Mouse (Mus musculus) macrophage (primary cell): ENCODE results near the gene Olfr718-ps1. TPM values are rescaled to one million over a fixed set of nuclear protein-coding genes. Genes with fewer than 3 reads are reported as not detected.
"Not testable (repeated sequence)": the region's sequence is repeated elsewhere in the genome, so short reads cannot be mapped to it uniquely, and the experiment has no call there.

Source experiments
- H3K27ac ChIP-seq: fragments of 350-480 bp; formaldehyde crosslinking; 2 replicates; pipeline ENCODE4 v1.9.0; 2021
- H3K36me3 ChIP-seq: fragments of 350-480 bp; formaldehyde crosslinking; 2 replicates; pipeline ENCODE4 v1.9.0; 2021; ENCODE audit errors: inconsistent target
- H3K4me3 ChIP-seq: fragments of 350-480 bp; formaldehyde crosslinking; 2 replicates; pipeline ENCODE4 v1.9.0; 2021; ENCODE audit errors: inconsistent target
- H3K79me2 ChIP-seq: fragments of 350-480 bp; formaldehyde crosslinking; 2 replicates; pipeline ENCODE4 v1.9.0; 2021; ENCODE audit errors: inconsistent target
- WGBS: methylation state at CpG from one replicate; pipeline ENCODE4 v1.1.7; 2026; ENCODE audit warnings: inconsistent platforms; ENCODE audit not compliant: missing documents; 5-methylcytosine and 5-hydroxymethylcytosine counted together
- polyA plus RNA-seq: library from polyadenylated mRNA; stranded (reverse); fragments of 250-400 nt; gene quantifications from 3 replicates; pipeline ENCODE4 v1.2.4, GENCODE M21; 2018; ENCODE audit warnings: inconsistent platforms

Gene Olfr718-ps1
- polyA plus RNA-seq, 1 experiment from 2014 or later = not detected

DNA sequence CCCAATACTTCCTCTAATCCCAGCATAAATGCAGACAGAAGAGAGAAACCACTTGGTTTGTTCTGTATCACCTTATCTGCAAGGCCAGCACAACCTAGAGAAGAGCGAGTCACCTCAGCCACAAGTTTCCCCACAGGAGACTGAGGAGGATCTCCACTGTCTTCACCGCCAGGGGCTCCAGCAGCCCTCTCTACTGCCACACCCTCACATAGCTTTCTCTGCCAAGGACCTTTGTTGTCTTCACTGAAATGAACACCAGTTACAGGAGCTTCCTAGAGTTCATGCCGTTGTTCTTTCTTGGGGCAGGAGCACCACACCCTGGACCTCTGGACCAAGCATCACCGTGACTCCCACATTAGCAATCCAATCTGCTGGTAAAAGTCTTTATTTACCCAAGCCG lies 1.3 kb upstream of the Olfr718-ps1 start:
- no peak overlapping the region for H3K4me3 ChIP-seq
- H3K36me3 ChIP-seq = no peaks in the 10 kb centered on the region
- H3K27ac ChIP-seq = no peak overlapping the region
- WGBS = 93% methylated on average over 5 of the region's 5 CpGs
- H3K79me2 ChIP-seq = no peaks in the 10 kb centered on the region

- Histone ChIP-seq H3K4me3 (no peak overlapping the region), H3K27ac (no peak overlapping the region), H3K79me2 (no peaks in the 10 kb centered on the region), H3K36me3 (no peaks in the 10 kb centered on the region)
- 90% methylated on average over 13 of the region's 13 CpGs for WGBS
These were observed 9.8 kb downstream of the Olfr718-ps1 start for GRCm38 (mm10) chr5:143137580-143137979.

DNA sequence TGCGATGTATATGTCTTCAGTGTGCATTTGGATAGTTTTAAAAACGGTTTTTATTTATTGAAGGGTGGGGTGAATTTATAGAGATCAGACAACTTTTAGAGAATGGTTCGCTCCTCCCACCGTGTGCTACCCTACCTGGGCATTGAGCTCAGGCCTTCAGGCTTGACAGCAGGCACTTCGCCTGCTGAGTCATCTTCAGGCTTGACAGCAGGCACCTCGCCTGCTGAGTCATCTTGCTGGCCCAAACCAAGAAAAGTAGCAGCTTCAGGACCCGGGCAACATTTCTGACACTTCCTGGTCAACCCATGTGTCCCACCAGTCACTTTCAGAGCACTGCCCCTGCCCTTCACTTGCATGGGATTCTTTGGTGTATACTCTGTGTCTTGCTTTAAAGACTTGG lies 12.3 kb downstream of the Olfr718-ps1 start:
- 72% methylated on average over 7 of the region's 7 CpGs for WGBS
- no peak overlapping the region for H3K4me3 ChIP-seq
- no peak overlapping the region for H3K27ac ChIP-seq
- no peaks in the 10 kb centered on the region for H3K36me3 ChIP-seq
- H3K79me2 ChIP-seq = no peaks in the 10 kb centered on the region

DNA sequence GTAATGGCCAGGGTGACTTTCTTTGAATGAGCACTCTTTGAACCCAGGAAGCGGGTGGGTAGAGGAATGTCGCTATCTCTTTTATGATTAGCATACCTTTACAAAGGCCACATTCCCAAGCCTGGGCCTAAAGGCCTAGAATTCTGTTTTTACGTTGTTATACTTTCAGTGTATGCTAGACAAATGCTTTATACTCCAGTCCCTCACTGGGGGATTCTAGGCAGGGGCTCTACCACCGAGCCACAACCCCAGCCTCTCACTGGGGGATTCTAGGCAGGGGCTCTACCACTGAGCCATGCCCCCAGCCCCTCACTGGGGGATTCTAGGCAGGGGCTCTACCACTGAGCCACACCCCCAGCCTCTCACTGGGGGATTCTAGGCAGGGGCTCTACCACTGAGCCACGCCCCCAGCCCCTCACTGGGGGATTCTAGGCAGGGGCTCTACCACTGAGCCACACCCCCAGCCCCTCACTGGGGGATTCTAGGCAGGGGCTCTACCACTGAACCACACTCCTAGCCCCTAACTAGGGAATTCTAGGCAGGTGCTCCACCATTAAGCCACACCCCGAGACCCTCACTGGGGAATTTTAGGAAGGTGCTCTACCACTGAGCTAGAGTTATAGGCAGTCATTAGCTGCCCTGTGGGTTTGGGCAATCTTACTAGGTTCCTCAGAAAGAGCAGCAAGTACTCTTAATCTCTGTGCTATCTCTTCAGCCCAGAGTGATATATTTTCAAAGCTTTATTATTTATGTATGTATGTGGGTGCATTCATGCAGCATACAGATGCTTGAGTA lies 13.0 kb downstream of the Olfr718-ps1 start:
- not testable (repeated sequence) for H3K36me3 ChIP-seq, H3K4me3 ChIP-seq, H3K79me2 ChIP-seq, H3K27ac ChIP-seq
- WGBS = 91% methylated on average over 3 of the region's 6 CpGs

- H3K4me3 ChIP-seq = no peak overlapping the region
- no peak overlapping the region for H3K27ac ChIP-seq
- H3K79me2 ChIP-seq = no peaks in the 10 kb centered on the region
- no peaks in the 10 kb centered on the region for H3K36me3 ChIP-seq
- WGBS = 28% methylated on average over 13 of the region's 13 CpGs
These were observed 14.4 kb downstream of the Olfr718-ps1 start for GRCm38 (mm10) chr5:143132935-143133514.

DNA sequence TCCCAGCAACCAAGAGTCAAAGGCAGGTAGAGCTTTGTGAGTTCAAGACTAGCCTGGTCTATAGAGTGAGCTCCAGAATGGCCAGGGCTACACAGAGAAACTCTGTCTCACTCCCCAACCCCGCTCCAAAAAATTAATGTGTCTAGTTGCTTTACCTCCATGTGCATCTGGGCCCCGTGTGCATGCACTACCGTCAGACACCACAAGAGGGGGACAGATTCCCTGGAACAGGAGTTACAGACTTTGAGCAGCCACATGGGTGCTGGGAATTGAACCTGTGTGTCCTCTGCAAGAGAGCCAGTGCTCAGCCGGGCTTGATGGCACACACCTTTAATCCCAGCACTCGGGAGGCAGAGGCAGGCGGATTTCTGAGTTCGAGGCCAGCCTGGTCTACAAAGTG lies 17.0 kb downstream of the Olfr718-ps1 start:
- Histone ChIP-seq H3K79me2 (no peaks in the 10 kb centered on the region), H3K27ac (no peak overlapping the region), H3K4me3 (no peak overlapping the region), H3K36me3 (no peaks in the 10 kb centered on the region)
- 88% methylated on average over 7 of the region's 7 CpGs for WGBS

GRCm38 (mm10) chr5:143129101-143129500 lies 18.3 kb downstream of the Olfr718-ps1 start:
- no peak overlapping the region for H3K27ac ChIP-seq
- 90% methylated on average over 16 of the region's 16 CpGs for WGBS
- H3K79me2 ChIP-seq = no peaks in the 10 kb centered on the region
- no peaks in the 10 kb centered on the region for H3K36me3 ChIP-seq
- no peak overlapping the region for H3K4me3 ChIP-seq

DNA sequence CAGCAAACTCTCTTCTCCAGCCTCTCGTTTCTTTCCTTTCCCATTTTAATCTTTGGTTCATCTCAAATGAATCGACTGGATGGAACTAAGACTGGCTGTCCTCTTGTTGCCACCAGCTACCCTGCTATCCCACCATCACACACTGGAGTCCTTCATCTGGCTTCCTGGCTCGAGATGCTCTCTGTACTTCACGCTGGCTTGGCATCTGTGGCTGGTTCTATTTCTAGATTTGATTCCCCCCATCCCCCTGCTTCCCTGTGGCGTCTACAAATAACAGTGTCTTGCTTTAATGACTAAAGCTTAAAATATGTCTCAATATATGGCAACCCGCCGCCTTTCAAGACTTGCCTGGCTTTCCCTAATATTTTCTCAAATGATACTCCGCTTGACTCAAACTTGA lies 19.5 kb downstream of the Olfr718-ps1 start:
- 84% methylated on average over 8 of the region's 8 CpGs for WGBS
- Histone ChIP-seq H3K36me3 (no peaks in the 10 kb centered on the region), H3K27ac (no peak overlapping the region), H3K4me3 (no peak overlapping the region), H3K79me2 (no peaks in the 10 kb centered on the region)

- H3K27ac ChIP-seq = no peak overlapping the region
- no peaks in the 10 kb centered on the region for H3K36me3 ChIP-seq
- no peak overlapping the region for H3K4me3 ChIP-seq
- WGBS = 93% methylated on average over 4 of the region's 4 CpGs
- H3K79me2 ChIP-seq = no peaks in the 10 kb centered on the region
These were observed 20.5 kb downstream of the Olfr718-ps1 start for GRCm38 (mm10) chr5:143126908-143127307.

- no peaks in the 10 kb centered on the region for H3K79me2 ChIP-seq
- WGBS = 86% methylated on average over 3 of the region's 9 CpGs
- no peaks in the 10 kb centered on the region for H3K36me3 ChIP-seq
- H3K27ac ChIP-seq = no peak overlapping the region
- no peak overlapping the region for H3K4me3 ChIP-seq
These were observed 21.3 kb downstream of the Olfr718-ps1 start for GRCm38 (mm10) chr5:143126089-143126488.

DNA sequence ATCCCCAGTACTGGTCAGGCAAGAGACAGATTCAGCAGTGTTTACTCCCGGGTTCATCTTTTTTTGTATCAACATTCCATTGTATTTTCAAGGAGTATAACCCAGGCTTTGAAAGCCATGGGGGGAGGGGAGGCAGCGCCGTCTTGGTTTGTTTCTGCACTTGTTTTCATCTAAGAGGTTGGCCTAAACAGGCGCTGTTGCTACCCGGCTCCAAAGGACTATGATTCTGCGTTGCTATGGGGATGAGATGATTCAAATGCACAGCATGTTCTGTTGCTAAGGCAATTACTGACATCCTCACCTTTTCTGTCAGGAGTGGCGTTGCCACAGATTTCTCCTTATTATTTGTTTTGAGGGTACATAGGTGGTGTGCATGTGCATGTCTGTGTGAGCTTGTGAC lies 21.8 kb downstream of the Olfr718-ps1 start:
- no peak overlapping the region for H3K4me3 ChIP-seq
- 87% methylated on average over 7 of the region's 7 CpGs for WGBS
- no peaks in the 10 kb centered on the region for H3K79me2 ChIP-seq
- no peak overlapping the region for H3K27ac ChIP-seq
- H3K36me3 ChIP-seq = no peaks in the 10 kb centered on the region

DNA sequence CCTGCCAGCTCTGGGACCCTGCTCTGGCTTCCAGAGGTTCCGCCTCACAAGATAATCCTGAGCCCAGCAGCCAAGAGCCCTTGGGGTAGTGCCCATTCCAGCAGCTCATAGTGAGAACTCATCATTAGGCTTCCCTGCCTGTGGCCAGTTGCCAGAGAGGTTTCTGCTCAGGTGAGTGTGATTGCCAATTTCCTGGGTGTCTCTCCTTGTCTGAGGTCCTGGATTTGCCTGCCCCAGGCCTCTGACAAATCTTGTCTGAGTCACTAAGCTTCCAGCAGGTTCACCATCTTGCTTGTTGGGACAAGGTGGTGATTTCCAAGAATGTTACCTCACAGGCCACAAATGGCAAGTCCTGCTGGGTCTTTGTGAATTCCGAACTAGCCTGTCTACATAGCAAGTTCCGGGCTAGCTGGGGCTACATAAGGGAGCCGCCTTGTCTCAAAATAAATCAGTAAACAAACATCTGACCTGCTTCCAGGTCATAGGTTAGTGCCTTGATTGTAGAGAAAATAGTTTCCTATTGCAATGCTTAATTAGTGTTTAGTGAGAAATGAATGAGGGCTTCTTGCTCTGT lies 22.5 kb downstream of the Olfr718-ps1 start:
- Histone ChIP-seq H3K79me2 (no peaks in the 10 kb centered on the region), H3K36me3 (no peaks in the 10 kb centered on the region), H3K4me3 (no peak overlapping the region), H3K27ac (no peak overlapping the region)
- WGBS = 93% methylated on average over 3 of the region's 4 CpGs

- Histone ChIP-seq H3K4me3 (no peak overlapping the region), H3K27ac (no peak overlapping the region), H3K79me2 (no peaks in the 10 kb centered on the region), H3K36me3 (no peaks in the 10 kb centered on the region)
- WGBS = 78% methylated on average over 1 of the region's 1 CpGs
These were observed 24.7 kb downstream of the Olfr718-ps1 start for GRCm38 (mm10) chr5:143122673-143123072.

GRCm38 (mm10) chr5:143122125-143122524 lies 25.3 kb downstream of the Olfr718-ps1 start:
- 65% methylated on average over 8 of the region's 8 CpGs for WGBS
- H3K36me3 ChIP-seq = no peaks in the 10 kb centered on the region
- no peak overlapping the region for H3K4me3 ChIP-seq
- no peaks in the 10 kb centered on the region for H3K79me2 ChIP-seq
- no peak overlapping the region for H3K27ac ChIP-seq
